Mouse (Mus musculus) adrenal gland, postnatal 14 days (tissue): ENCODE data around the gene Iqcb1. TPM values are rescaled to one million over a fixed set of nuclear protein-coding genes. Genes with fewer than 3 reads are reported as not detected.
"Not testable (repeated sequence)": the region's sequence is repeated elsewhere in the genome, so short reads cannot be mapped to it uniquely, and the experiment has no call there.

Source experiments
- DNase-seq: peaks from one replicate; pipeline ENCODE4 v3.0.0; 2021; ENCODE audit warnings: mixed read lengths
- long read RNA-seq, 2 experiments: library from polyadenylated mRNA; stranded (forward); transcript quantifications; one replicate each; pipeline ENCODE4 v2.0.0; 2021
- total RNA-seq: library from RNA; stranded (reverse); gene quantifications from 2 replicates; pipeline ENCODE4 v1.2.3, GENCODE M21; 2021

Gene Iqcb1
- 15.3 and 17.5 TPM in 2 replicates for total RNA-seq
- long read RNA-seq, experiment 1, partial matches to known transcripts = 7 of 26 reads
- long read RNA-seq, experiment 1, other reads (novel, unspliced or antisense) = 14 of 26 reads
- long read RNA-seq, experiment 2, partial matches to known transcripts = 1 of 10 reads
- long read RNA-seq, experiment 2, other reads (novel, unspliced or antisense) = 7 of 10 reads

DNA sequence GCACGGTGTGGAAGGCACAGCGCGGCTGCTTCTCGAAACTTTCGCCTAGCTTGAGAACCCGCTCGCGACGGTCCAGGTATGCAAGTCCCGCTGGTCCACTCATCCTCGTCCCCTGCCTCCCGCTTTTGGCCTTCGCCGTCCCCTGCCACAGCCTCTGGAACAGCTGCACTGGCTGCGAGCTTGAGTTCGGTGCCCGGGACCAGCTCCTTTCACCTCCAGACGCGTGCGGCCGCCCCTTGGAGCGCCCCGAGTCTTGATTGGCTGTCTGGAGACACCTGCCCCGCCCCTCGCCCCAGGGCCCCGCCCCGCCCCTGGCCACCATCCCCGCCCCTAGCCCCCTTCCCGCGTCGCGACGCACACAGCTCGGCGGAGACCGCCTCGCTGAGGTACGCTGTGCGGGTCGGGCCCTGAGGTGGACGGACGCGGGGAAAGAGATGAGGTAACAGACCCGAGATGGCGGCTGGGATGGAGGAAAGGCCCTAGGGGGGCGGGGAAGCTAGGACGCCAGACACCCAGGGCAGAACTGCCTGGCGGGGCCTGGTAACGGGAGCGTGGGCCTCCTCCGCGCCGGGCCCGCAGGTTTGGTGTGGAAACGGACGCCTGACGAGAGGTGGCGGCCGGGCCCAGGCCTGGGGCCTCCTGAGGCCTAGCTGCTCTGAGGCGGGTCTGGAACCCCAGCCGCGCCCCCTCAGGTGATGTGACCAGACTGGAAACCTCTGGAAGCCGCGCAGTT, at the start of gene Iqcb1:
Iqcb1 (plus strand) TSS at position 332 of the 733 bp plus-strand sequence.
- DNase-seq = peak; percentile 92

DNA sequence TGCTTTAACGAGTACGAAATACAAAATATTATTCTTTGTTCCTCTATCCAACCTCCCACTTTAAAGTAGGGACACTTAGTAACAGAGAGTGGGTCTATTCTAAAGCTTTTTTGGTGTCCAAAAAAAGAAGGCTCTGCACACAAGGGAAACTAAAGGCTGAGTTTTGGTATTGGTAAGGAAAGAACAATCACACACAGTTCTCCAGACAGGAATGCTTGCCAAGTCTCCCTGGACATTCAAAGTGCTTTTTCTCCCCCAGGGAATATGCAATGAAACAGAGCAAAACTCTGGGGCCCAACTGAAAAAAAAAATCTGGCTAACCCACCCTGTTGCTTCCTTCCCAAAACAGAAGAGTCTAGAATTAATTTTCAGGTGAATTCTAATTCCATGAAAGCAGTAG, 44.0 kb upstream of the Iqcb1 start:
- no peak for DNase-seq

DNA sequence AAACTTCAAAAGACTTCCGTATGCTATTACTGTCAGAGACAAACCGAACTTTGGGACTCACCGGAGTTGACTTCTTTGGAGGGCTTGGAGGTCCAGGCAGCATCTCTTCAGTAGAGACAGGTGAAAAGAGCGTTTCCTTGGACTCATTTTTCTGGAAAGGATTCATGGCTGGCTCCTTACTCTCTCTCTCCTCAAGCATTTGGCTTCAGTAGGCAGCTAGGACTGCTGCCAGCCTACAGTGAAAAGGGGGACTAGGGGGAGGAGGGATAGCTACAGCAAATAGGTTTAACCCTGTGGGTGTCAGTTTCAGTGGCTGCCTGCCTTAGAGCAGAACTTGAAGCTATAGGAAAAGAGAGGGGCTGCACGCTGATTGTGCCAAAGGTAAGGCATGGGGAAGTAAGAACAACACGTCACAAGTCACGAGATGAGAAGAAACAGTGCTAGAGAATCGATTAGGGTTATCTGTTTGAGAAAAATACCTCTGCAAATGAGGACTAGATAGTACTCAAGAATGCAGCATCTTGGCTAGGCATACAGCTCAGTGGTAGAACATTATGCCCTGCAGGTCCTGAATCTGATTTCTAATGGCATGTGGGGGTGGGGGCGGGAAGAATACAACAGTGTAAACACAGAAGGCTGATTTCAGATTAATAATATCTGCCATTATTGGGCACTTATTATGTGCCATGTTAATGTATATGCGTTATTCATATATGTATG, 43.4 kb upstream of the Iqcb1 start, which contains the start of gene Slc15a2:
Slc15a2 (minus strand) TSS at position 369 of the 720 bp plus-strand sequence.
- peak; percentile 4 for DNase-seq

DNA sequence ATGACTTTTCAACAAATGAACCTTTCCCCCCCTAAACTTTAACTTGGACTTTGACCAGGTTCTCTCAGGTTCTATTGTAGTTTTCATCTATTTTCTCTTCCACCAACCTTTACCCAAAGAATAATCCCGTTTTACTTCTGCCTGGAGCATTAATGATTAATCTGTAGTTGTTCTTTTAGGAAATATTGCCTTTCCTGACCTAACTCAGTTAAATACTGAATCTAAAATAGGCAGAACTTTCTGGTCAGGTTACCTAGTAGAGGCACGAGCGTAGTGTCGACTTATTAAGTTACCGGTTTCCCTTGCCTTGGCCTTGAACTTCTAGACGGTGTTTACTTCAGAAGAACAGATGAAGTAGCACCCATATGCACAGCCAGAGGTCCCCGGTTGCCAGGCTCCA, 41.7 kb upstream of the Iqcb1 start:
- no peak for DNase-seq

DNA sequence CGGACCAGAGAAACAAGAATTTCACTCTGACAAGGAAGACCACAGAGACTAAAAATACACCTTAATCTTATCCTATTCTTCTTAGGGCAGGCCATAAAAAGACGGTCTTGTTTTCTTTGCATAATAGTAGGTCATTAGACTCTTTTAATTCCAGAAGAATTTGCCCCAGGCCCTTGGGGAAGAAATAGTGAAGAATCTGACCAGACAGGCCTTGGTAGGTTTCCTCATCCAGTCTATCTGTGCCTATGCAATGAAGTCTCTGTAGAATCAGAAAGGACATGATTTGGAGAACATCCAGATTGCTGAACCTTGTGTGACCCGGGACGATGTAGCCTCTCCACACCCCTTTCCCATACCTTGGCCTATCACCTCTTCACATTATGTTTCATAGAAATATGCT, 38.0 kb upstream of the Iqcb1 start:
- no peak for DNase-seq

DNA sequence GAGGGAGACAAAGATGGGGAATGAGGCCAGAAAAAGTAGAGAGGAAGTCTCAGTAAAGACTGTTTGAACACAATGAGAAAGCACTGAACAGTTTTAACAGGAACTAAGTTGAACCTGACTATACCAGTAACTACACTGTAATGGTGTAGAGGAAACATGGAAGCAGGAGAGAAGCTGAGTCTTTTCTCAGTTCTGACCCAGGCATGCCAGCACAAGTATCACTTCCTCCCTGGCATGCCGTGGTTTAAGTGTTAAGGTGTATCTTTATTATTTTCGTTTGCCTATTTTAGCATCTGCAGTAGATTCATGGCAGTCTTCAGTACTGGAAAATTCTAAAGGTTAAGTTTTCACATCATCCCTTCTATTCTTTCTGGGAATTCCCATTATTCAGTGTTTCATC, 33.2 kb upstream of the Iqcb1 start:
- no peak for DNase-seq

DNA sequence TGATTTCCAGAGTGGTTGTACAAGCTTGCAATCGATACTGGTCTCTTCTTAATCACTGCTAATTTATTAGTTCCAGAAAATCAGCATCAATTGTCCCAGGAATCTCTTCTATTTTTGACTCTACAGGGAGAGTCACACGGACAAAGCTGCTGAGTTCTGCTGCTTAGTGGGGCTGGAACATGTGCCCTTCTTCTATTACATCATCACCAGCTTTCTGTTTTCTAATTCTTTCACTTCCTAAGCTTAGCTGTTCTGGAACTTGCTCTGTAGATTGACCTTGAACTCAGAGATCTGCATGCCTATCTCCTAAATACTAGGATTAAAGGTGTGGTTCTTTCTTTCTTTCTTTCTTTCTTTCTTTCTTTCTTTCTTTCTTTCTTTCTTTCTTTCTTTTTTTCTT, 29.9 kb upstream of the Iqcb1 start:
- DNase-seq = no peak

DNA sequence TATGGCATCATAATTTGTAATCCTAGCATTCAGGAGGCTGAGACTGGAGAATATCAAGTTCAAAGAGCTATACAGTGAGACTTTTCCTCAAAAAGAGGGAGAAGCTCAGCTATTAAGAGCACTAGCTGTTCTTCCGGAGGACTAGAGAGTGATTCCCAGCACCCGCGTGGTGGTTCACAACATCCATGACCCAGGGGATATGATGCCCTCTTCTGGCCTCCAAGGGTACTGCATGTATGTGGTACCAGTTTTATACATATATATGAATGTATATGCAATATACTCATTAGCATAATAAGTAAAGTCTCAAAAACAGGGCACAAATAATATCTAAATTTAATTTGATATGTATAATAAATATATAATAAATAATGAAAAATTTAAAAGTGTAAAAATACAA, 25.8 kb upstream of the Iqcb1 start:
- no peak for DNase-seq

DNA sequence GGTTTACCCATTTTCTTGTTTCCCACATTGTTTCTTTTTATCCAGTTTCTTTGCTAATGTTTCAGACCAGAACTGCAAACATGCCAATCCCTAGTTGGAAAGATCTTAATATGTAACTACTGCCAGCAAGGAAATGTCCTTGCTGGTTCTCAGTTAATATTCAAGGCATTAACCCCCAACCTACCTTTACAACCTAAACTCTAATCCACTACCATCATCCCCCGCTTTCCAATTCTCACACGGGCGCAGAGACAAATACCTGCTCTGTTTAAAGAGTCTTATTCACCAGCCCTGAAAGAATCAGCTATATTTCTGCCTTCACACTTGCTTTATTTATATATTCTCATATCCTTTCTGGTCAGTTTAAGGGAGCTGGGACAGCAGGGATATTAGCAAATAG, 19.6 kb upstream of the Iqcb1 start:
- no peak for DNase-seq

DNA sequence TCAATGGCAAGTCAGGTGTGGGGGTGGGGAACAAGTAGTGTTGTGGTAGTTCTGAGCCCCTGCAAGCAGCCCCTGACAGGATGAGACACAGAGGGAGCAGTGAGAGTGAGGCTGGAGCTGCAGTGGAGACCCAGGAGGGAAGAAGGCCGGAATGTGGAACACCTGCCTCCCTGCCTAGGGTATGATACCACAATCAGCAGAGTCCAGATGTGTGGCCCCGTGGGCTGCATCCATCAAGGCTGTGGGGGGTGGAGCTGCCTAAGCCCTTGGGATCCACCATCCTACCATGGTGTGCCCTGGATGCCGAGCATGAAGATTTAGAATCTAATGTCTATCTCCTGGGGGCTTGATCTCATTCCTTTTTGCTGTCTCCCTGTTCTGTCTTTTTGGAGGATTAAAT, 14.5 kb upstream of the Iqcb1 start:
- DNase-seq = no peak

DNA sequence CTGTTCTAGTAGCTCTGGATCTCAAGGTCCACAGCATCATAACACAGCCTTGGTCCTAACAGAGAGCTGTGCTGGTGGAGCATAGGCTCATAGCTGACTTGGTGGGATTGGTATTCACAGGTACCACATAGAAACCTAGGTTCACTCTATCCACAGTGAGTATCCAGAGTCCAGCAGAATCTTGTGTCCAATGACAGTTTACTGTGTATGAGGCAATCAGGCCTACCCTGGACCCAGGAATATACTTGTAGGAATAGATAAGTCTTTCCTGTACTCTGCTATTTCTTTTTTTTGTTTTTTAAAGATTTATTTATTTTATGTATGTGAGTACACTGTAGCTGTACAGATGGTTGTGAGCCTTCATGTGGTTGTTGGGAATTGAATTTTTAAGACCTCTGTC, 11.3 kb upstream of the Iqcb1 start:
- no peak for DNase-seq

DNA sequence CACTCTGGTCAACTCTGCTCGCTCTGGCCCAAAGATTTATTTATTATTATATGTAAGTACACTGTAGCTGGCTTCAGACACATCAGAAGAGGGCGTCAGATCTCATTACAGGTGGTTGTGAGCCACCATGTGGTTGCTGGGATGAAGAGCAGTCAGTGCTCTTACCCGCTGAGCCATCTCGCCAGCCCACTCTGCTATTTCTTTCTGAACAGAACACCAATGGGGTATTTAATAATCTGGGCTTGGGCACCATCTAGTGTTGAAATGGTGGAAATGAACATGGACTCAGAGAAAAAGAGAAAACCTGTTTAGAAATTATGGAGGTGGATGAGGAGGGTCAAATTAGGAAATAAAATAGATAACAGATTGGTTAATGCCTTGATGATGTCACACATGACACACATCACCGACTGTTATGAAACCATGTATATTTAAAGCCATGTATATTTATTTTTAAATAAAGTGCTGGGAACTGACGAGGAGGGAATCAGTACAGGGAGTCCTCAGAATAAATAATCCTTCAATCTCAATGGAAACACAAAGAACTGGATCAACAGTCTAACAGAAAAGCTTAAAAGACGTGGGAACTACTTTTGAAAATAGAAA, 10.8 kb upstream of the Iqcb1 start:
- DNase-seq = peak; percentile 79

DNA sequence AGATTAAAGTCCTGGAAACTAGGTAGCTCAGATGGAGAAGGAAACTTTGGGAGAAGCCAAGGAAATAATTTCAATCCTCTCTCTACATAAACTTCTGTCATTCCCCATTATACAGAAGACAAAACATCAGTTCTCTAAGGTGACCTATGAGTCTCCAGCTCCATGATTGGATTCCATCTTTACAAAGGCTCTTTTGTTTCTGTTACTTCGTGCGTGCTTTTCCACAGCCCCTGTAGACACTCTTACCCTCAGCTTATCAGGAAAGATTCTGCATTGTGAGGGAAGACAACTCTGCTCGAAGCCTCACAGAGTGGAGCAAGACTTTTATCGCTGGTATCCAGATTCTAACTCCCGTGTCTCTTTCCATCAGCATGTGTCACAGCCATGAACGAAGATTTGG, 8.2 kb upstream of the Iqcb1 start:
- DNase-seq = no peak

DNA sequence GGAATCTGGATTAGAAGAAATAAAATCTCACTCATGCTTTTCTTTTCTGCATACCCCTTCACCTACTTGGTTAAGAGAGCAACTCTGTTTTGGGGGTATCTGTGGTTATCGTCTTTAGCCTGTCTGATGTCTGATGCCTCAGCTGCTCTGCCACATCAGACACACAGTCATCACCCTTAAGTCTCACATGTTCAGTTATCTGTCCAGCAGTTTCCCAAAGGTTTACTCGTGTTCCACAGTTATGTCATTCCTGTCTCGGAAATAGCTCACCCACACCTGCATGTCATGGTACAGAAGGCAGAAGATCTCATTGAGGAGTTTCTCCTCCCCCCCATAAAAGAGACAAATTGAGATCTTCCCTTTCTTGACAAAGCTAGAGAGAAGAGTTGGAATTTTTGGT, 7.4 kb upstream of the Iqcb1 start:
- no peak for DNase-seq

DNA sequence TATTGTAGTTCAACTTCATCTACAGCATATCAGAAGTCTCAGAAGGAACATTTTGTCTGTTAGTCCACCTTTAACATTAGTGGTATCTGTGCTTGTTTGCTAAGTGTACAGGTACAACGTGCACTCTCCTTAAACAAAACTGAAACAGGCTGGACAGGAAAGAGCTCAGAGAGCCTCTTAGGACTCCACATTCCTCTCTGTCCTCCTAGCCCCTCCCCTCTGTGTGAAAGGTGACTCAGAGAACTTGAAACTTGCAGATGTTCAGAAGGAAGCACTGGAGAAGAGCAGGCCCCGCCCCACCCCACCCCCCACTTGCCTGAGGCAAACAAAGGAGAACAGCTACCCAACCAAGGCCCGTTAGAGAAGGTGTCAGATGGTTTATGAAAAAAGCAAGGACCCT, 6.7 kb upstream of the Iqcb1 start:
- peak; percentile 22 for DNase-seq

DNA sequence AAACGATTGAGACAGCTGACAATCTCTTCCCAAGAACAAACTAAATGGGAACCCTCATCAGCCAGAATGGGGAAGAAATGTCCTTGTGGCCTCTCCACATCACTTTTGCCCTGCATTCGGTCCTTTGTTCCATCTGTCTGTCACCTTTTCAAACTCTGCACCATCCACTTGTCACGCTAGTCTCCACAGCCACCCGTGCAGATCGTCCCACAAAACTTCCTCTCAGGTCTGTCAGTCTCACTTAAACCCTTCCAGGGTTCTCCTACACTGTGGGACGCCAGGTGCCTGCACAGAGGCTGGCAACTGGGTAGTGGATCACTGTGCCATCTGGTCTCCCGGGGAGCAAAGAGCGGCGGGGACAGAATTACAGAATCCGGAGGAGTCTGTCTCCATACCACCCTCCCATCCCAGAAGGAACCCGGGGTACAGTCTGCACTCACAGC, 553 bp upstream of the Iqcb1 start:
- DNase-seq = no peak

DNA sequence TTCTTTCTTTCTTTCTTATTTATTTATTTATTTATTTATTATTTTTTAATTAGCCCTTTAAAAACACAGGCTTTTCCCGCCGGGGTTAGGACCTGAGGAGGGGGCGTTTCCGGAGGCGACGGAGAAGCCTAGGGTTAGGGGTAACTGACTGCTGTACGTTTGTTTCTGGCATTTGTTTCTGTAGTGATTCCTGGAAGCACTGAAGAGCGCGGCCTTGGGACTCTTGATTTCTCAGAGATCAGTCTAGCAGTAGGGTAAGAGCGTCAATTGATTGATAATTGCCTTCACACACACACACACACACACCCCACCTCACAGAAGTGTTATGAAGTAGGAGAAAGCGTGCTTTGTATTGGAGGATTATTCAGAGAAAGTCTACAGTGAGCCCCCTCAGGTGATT, 635 bp downstream of the Iqcb1 start:
- peak; percentile 22 for DNase-seq

DNA sequence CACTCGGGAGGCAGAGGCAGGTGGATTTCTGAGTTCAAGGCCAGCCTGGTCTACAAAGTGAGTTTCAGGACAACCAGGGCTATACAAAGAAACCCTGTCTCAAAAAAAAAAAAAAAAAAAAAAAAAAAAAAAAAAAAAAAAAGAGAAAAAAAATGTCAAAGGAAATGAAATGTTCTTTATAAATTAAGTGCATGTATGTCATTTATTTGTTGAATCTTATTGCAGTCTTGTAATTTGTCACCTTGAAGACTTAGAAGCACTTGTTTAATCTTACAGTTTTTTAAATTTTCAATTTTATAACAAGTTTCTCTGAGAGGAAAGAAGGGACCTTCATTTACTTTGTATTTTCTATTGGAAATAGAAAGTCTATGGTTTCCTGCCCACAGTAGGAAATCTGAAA, 18.7 kb downstream of the Iqcb1 start:
- not testable (repeated sequence) for DNase-seq

DNA sequence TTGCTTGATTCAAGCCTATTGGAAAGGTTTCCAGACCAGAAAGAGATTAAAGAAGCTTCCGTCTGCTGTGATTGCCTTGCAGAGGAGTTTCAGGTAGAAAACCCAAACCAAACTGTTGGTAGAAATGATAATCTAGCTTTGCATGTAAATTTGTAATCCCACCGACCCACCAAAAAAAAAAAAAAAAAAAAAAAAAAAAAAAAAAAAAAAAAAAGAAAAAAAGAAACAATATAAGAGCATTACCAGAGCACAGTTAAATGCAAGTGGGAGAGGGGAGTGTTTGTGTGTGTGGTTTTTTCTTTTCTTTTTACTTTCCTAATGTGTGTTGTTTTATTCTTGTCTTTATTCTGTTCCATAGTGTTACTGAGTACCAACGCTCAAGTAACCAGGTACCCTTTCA, 23.0 kb downstream of the Iqcb1 start:
- no peak for DNase-seq

DNA sequence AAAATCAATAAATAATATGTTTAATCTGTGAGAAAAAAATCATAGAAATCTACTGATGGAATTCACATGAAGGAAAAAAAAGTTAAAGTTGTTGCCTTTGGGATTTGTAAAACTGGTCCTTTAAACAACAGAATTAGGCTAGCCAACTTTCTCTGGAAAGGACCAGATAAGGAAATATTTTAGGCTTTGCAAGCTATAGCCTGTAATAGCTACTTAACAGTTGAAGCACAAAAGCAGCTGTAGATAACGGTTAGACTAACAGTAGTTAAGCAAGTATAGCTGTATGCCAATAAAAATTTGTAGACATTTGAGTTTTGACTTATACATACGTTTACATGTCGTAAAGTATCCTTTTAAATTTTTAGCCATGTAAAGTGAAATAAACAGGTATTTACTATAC, 35.4 kb downstream of the Iqcb1 start:
- DNase-seq = no peak

DNA sequence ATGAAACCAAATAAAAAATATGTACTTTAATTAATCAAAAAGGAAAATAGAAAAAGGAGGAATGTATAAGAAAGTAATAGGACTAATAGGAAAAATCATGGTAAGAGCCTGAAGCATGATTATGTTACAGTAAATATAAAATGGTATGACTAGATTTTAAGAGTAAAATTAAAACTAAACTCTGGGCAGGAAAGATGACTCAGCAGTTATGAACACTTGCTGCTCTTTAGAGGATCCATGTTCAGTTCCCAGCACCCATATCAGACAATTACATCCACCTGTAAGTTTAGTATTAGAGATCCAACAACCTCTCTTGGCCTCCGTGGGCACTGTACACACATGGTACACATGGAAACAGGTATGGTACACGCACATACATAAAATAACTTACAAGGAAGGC, 41.3 kb downstream of the Iqcb1 start:
- no peak for DNase-seq

DNA sequence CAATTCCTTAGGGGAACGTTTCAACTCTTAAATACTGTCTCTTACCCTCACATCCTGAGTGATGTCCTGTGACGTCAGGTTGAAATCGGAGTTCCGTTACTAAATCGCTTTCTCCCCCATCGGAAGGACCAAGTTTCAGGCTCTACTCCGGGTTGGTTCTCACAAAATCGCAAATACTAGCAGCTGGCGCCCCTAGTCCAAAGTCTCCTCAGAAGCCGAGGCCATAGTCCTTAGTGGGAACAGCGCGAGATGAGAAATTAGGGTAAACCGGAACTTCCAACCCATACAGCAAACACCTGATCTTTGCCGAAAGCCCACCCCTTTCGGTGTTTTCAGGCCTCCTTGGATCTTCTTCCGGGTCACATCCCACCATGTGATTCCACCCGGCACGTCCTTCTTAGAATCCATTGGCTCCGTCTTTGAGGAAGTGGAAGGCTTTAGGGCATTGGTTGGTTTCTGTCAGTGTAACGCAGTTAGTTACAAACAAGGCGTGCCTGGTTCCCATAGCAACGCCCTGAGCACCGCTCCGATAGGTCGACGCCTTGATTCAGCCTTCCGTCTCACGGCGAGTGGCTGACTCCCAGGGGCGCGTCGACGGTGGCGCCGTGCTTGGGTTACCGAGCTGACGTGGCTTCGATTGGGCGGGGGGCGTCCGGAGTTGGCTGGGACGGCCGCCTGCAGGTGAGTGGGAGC, 46.5 kb downstream of the Iqcb1 start, which contains the start of the genes Eaf2 and Golgb1:
Eaf2 (minus strand) TSS at position 421 of the 693 bp plus-strand sequence.
Golgb1 (plus strand) TSS at position 558 of the 693 bp plus-strand sequence.
- DNase-seq = peak; percentile 98
